Mouse (Mus musculus): Measurements from ENCODE around the gene Tex47.

The Tex47 gene

DNA sequence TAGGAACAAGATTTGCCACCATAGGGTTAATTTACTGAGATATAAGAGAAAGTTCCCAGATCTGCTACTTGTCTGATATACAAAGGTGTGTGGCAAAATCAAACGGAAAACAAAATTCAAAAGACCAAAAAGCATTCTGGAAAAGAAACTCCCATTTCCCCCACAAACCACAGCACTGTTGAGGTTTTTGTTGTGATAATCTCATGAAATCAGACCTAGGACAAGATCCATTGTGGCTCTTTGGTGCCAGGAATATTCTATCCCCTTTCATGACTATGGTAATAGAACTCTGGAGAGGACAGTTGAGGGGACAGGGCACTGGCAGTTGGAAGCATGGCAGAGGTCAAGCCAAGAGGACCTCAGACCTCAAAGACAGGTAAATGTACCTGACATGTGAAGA, at the start of gene Tex47:
TSS of gene Tex47 (plus strand) at position 301 of the 400 bp plus-strand sequence.
- DNase-seq: no peak

DNA sequence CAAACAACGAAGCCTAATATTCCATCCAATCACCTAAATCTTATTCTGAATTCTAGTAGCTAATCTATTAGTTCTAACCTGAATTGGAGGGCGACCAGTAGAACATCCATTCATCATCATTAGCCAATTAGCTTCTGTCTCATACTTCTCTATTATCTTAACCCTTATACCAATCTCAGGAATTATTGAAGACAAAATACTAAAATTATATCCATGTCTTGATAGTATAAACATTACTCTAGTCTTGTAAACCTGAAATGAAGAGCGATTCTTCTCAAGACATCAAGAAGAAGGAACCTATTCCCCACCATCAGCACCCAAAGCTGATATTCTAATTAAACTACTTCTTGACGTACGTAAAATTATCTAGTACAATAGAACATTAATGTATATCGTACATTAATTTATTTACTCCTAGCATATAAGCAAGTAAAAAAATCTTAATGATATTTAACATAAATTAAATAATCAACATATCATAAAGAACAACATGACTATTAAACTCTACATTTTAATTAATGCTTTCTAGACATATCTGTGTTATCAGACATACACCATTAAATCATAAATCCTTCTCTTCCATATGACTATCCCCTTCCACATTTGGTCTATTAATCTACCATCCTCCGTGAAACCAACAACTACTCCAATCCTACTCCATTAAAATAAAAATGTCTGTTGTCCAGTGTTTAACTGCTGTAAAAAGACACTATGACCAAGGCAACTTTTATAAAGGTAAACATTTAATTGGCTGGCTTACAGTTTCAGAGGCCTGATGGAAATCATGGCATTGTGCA, 27.1 kb upstream of the Tex47 start:
- no peak for DNase-seq

DNA sequence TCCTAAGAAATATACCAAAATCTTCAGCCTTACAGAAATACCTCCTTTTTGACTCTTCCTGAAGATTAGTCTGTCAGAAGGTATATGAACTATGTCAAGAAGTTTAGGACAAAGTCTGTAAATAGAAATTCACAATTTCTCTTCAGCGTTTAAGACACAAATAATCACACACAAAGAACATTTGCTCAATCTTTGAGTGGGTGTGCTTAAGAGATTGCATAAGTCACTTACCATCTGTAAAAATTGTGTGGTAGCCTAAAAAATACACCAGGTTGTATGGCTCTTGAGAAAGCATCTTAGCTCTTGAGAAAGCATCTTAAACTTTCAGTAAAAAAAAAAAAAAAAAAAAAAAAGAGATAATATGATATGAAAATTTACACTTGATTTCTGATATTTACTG, 19.6 kb upstream of the Tex47 start:
- DNase-seq: no peak

DNA sequence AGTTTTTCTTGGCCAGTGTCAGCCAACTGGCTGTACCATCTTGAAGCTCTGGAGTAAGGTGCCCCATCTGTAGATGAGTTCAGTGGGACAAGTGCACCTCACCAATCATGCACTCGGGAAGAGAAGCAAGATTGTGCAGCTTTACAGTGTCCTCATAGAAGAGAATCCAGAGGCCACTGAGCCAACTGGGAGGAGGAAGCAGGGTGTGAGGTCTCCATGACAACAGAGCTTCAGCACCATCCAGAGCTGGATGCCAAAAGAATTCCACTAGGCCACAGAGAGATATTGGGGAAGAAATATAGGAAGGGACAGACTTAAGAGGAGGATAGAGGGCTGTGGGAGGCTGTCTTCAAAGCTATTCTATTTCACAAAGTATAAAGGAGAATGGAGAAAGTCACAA, 950 bp upstream of the Tex47 start:
- no peak for DNase-seq

DNA sequence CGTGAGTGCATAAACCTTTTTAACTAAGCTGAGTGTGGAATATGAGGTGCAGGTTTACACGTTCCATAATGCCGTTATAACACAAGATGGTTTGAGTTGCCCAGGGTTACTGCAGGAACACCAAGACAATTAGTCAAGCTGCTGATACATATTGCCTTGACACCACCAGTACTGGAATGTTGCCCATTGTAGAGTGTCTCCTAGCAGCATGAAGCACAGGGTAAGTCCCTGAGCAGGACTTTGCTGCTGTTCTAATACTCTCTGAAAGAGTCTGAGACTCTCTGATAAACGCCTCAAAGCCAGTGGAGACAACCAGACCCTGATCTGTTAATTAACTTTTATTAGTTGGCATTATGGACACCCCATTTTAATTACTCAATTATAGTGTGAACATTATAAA, 21.7 kb downstream of the Tex47 start:
- DNase-seq: no peak

DNA sequence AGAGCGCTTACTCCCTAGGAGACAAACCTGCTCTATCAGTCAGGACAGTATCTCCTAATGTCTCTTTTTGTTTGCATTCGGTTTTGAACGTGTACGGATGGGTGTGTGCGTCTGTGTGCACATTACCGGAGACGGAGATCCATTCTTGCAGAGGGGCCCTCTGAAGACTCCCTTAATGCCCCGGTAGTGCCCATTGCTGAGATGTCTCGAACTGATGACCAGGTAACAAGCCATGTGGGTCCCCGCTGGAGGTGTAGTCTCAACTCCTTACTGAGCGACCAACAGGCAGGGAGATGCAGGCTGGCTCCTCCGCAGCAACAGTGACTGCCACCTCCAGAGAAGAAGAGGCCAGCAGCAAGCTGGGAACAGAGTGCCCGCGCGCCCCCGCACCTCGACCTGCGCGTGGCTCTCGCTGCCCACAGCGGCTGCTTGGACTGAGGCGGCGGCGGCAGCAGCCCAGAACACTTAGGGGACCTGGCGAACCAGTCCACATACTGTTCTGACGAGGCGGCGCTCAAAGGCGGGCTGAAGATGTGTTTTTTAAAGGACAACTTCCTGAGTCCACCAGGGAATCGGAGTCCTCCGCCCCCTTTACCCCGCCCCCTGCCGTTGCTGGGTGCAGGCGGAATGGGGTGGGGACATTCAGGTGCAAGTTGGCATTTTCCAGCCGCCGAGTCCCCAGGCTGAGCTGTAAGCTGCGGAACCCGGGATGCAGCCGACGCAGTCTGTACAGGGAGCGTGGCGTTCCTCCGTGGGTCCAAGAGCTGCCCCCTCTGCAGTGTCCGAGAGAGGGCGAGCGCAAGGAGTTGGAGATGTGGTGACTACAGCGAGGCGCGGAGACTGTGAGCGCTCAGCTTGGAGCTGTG, 40.5 kb downstream of the Tex47 start, which contains the start of gene Zfp804b:
TSS of gene Zfp804b (minus strand) at position 612 of the 866 bp plus-strand sequence.
- no peak for DNase-seq

DNA sequence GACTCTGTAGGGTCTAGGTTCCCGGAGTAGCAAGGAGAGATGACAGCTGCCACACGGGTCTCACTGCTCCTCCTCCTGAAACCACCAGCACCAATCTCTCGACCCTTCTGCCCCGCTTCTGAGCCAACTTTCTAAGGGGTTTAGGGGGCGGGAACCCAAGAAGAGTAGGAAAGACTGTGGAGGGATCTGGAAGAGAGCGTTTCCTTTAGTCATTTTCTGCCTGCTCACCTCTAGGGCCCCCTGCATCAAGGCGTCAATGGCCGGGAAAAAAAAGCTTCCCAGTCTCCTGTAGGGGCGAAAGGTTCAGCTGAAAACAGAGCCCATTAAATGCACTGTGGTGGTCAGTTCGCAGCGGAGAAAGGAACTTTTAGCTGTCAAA, 41.1 kb downstream of the Tex47 start:
- no peak for DNase-seq

Data from thymus, postnatal 25 days (tissue).